32 mouse cellular contexts compared by ENCODE assay signal in genomic region chr1:81062811-81063210, GRCm38 (mm10). TPM values are rescaled to one million over a fixed set of nuclear protein-coding genes. Genes with fewer than 3 reads are reported as not detected.
"Had no signal": no experiment of that assay in that cellular context is flagged by ENCODE, and none has a peak within 500 bp of the region (broad histone marks: within the 10 kb centered on the region; RNA-seq: fewer than 3 reads in every experiment).

No protein-coding gene starts in this region.

- H3K27ac ChIP-seq: gastrocnemius, adult 2 months; heart, embryonic 10.5 days; hindbrain, embryonic 13.5 days; hindbrain, embryonic 15.5 days; hindbrain, postnatal 0 days; kidney, embryonic 15.5 days; kidney, postnatal 0 days; limb, embryonic 13.5 days; limb, embryonic 15.5 days; liver, embryonic 12.5 days; liver, embryonic 14.5 days had no signal

- ATAC-seq: hindbrain, postnatal 0 days; intestine, embryonic 16.5 days; liver, embryonic 12.5 days had no signal

- DNase-seq: gastrocnemius, adult 2 months; gastrocnemius, postnatal 10 days; gastrocnemius, postnatal 25 days; heart, adult 18-20 months; heart, postnatal 10 days; kidney, adult 11 months; kidney, adult 2 months; kidney, adult 9 months; kidney, postnatal 14 days; kidney, postnatal 36 days; layer of hippocampus, adult 9-11 months; layer of hippocampus, postnatal 36 days; left cerebral cortex, postnatal 4 days had no signal

- H3K4me3 ChIP-seq: gastrocnemius, adult 2 months; heart, embryonic 10.5 days; heart, embryonic 12.5 days; hindbrain, embryonic 13.5 days; hindbrain, embryonic 15.5 days; kidney, embryonic 15.5 days; limb, embryonic 13.5 days; limb, embryonic 15.5 days; liver, embryonic 12.5 days had no signal

- H3K4me1 ChIP-seq: heart, embryonic 10.5 days; heart, embryonic 12.5 days; hindbrain, embryonic 13.5 days; hindbrain, embryonic 15.5 days; kidney, embryonic 15.5 days; limb, embryonic 13.5 days; limb, embryonic 15.5 days; liver, embryonic 12.5 days had no signal

RNA-seq across cellular contexts. Expression of gene Nyap2, which starts 13.9 kb away (rescaled TPM):
- total RNA-seq: gastrocnemius, adult 2 months; gastrocnemius, postnatal 25 days; gastrocnemius, postnatal 4 days; granulocyte monocyte progenitor cell, adult 5-6 weeks; heart, adult 18-20 months; heart, adult 8-10 months; heart, postnatal 10 days; heart, postnatal 25 days; hematopoietic stem cell, adult 5-6 weeks; liver, adult 2 months had no signal
- polyA plus RNA-seq: heart, embryonic 12.5 days; kidney, postnatal 0 days; limb, embryonic 11.5 days; liver, adult 2 months; liver, embryonic 14.5 days had no signal
